Mouse (Mus musculus): Measurements from ENCODE around the gene Plxdc1. TPM values are rescaled to one million over a fixed set of nuclear protein-coding genes. Genes with fewer than 3 reads are reported as not detected.

Plxdc1 gene
- polyA plus RNA-seq, 1 experiment from 2014 or later: 0.44 TPM

GRCm38 (mm10) chr11:98022555-98023371, 36.5 kb upstream of the Plxdc1 start, which contains the start of gene Cacnb1:
TSS of gene Cacnb1 (minus strand) at chr11:98023034.
- 2% methylated on average over 52 of the region's 52 CpGs for WGBS
- Histone ChIP-seq H3K27me3 (replicated peaks) (peaks cover 10% of the 10 kb centered on the region), H3K4me1 (peaks cover 48% of the 10 kb centered on the region), H3K36me3 (no peaks in the 10 kb centered on the region), H3K9ac (peak within 1 kb of the TSS; percentile 92), H3K27ac (replicated peaks) (peak within 1 kb of the TSS; percentile 89), H3K4me3 (peak within 1 kb of the TSS; percentile 78), H3K4me2 (peak within 1 kb of the TSS; percentile 99), H3K9me3 (no peaks in the 10 kb centered on the region)
- no peak for ATAC-seq (ENCODE audit: extremely low read depth, insufficient number of reproducible peaks, low FRiP score, low TSS enrichment)

- no peaks in the 10 kb centered on the region for H3K9me3 ChIP-seq
- peak overlapping the region; percentile 99 for H3K4me2 ChIP-seq
- peak overlapping the region; percentile 89 for H3K27ac ChIP-seq (replicated peaks)
- peaks cover 2% of the 10 kb centered on the region; the same call in 1 of the 2 replicates for H3K36me3 ChIP-seq
- 1% methylated on average over 23 of the region's 23 CpGs for WGBS
- H3K4me1 ChIP-seq: peaks cover 44% of the 10 kb centered on the region
- H3K4me3 ChIP-seq: peak overlapping the region; percentile 78
- H3K27me3 ChIP-seq (replicated peaks): peaks cover 10% of the 10 kb centered on the region
- H3K9ac ChIP-seq: peak overlapping the region; percentile 92
- no peak for ATAC-seq (ENCODE audit: extremely low read depth, insufficient number of reproducible peaks, low FRiP score, low TSS enrichment)
Observed at GRCm38 (mm10) chr11:98022253-98022554, 36.0 kb upstream of the Plxdc1 start.

GRCm38 (mm10) chr11:98021565-98022252, 35.5 kb upstream of the Plxdc1 start:
- peaks cover 10% of the 10 kb centered on the region for H3K27me3 ChIP-seq (replicated peaks)
- peak overlapping the region; percentile 78 for H3K4me3 ChIP-seq
- no peak for ATAC-seq (ENCODE audit: extremely low read depth, insufficient number of reproducible peaks, low FRiP score, low TSS enrichment)
- 5% methylated on average over 34 of the region's 34 CpGs for WGBS
- peaks cover 5% of the 10 kb centered on the region; the same call in 1 of the 2 replicates for H3K36me3 ChIP-seq
- peak overlapping the region; percentile 89 for H3K27ac ChIP-seq (replicated peaks)
- H3K9ac ChIP-seq: peak overlapping the region; percentile 92
- H3K9me3 ChIP-seq: no peaks in the 10 kb centered on the region
- H3K4me1 ChIP-seq: peaks cover 44% of the 10 kb centered on the region
- peak overlapping the region; percentile 99 for H3K4me2 ChIP-seq

GRCm38 (mm10) chr11:98021118-98021517, 34.9 kb upstream of the Plxdc1 start:
- Histone ChIP-seq H3K4me3 (peak overlapping the region; percentile 78), H3K9ac (peak overlapping the region; percentile 92), H3K4me1 (peaks cover 43% of the 10 kb centered on the region), H3K27me3 (replicated peaks) (peaks cover 13% of the 10 kb centered on the region), H3K9me3 (no peaks in the 10 kb centered on the region), H3K4me2 (peak overlapping the region; percentile 99), H3K27ac (replicated peaks) (no peak overlapping the region), H3K36me3 (peaks cover 9% of the 10 kb centered on the region; the same call in 1 of the 2 replicates)
- no peak for ATAC-seq (ENCODE audit: extremely low read depth, insufficient number of reproducible peaks, low FRiP score, low TSS enrichment)
- WGBS: 62% methylated on average over 2 of the region's 2 CpGs

GRCm38 (mm10) chr11:98020710-98021109, 34.5 kb upstream of the Plxdc1 start:
- H3K4me2 ChIP-seq: 0 out of 2 replicates have a peak overlapping the region, but pooled peaks have one; percentile 99
- peaks cover 13% of the 10 kb centered on the region for H3K27me3 ChIP-seq (replicated peaks)
- peak overlapping the region; percentile 92; the same call in 1 of the 2 replicates for H3K9ac ChIP-seq
- 75% methylated on average over 1 of the region's 1 CpGs for WGBS
- H3K9me3 ChIP-seq: no peaks in the 10 kb centered on the region
- H3K4me3 ChIP-seq: no peak overlapping the region
- H3K36me3 ChIP-seq: peaks cover 9% of the 10 kb centered on the region; the same call in 1 of the 2 replicates
- H3K27ac ChIP-seq (replicated peaks): no peak overlapping the region
- peaks cover 39% of the 10 kb centered on the region for H3K4me1 ChIP-seq
- no peak for ATAC-seq (ENCODE audit: extremely low read depth, insufficient number of reproducible peaks, low FRiP score, low TSS enrichment)

- Histone ChIP-seq H3K27me3 (replicated peaks) (peaks cover 13% of the 10 kb centered on the region), H3K4me1 (peaks cover 37% of the 10 kb centered on the region), H3K36me3 (peaks cover 14% of the 10 kb centered on the region), H3K4me3 (no peak overlapping the region), H3K9me3 (no peaks in the 10 kb centered on the region), H3K27ac (replicated peaks) (no peak overlapping the region), H3K9ac (0 out of 2 replicates have a peak overlapping the region, but pooled peaks have one; percentile 28), H3K4me2 (peak overlapping the region; percentile 99; the same call in 1 of the 2 replicates)
- 51% methylated on average over 8 of the region's 8 CpGs for WGBS
- ATAC-seq (ENCODE audit: extremely low read depth, insufficient number of reproducible peaks, low FRiP score, low TSS enrichment): no peak
Observed at GRCm38 (mm10) chr11:98019883-98020610, 33.8 kb upstream of the Plxdc1 start.

- WGBS: 31% methylated on average over 10 of the region's 10 CpGs
- Histone ChIP-seq H3K9me3 (no peaks in the 10 kb centered on the region), H3K36me3 (peaks cover 17% of the 10 kb centered on the region), H3K27ac (replicated peaks) (no peak overlapping the region), H3K4me1 (peaks cover 37% of the 10 kb centered on the region), H3K4me3 (no peak overlapping the region), H3K9ac (no peak overlapping the region), H3K27me3 (replicated peaks) (peaks cover 13% of the 10 kb centered on the region), H3K4me2 (no peak overlapping the region)
- no peak for ATAC-seq (ENCODE audit: extremely low read depth, insufficient number of reproducible peaks, low FRiP score, low TSS enrichment)
Observed at GRCm38 (mm10) chr11:98018858-98019641, 32.8 kb upstream of the Plxdc1 start.

GRCm38 (mm10) chr11:98018222-98018621, 32.0 kb upstream of the Plxdc1 start:
- Histone ChIP-seq H3K4me1 (peaks cover 36% of the 10 kb centered on the region), H3K27ac (replicated peaks) (no peak overlapping the region), H3K4me3 (no peak overlapping the region), H3K4me2 (no peak overlapping the region), H3K36me3 (peaks cover 20% of the 10 kb centered on the region), H3K9ac (no peak overlapping the region), H3K27me3 (replicated peaks) (peaks cover 13% of the 10 kb centered on the region), H3K9me3 (no peaks in the 10 kb centered on the region)
- 54% methylated on average over 6 of the region's 6 CpGs for WGBS
- ATAC-seq (ENCODE audit: extremely low read depth, insufficient number of reproducible peaks, low FRiP score, low TSS enrichment): no peak

GRCm38 (mm10) chr11:98016824-98017223, 30.6 kb upstream of the Plxdc1 start:
- Histone ChIP-seq H3K27ac (replicated peaks) (no peak overlapping the region), H3K4me3 (no peak overlapping the region), H3K9me3 (no peaks in the 10 kb centered on the region), H3K4me2 (no peak overlapping the region), H3K27me3 (replicated peaks) (peaks cover 26% of the 10 kb centered on the region), H3K4me1 (peaks cover 29% of the 10 kb centered on the region), H3K36me3 (peaks cover 20% of the 10 kb centered on the region), H3K9ac (no peak overlapping the region)
- WGBS: 65% methylated on average over 4 of the region's 4 CpGs
- ATAC-seq (ENCODE audit: extremely low read depth, insufficient number of reproducible peaks, low FRiP score, low TSS enrichment): no peak

GRCm38 (mm10) chr11:98016177-98016576, 29.9 kb upstream of the Plxdc1 start:
- no peak for ATAC-seq (ENCODE audit: extremely low read depth, insufficient number of reproducible peaks, low FRiP score, low TSS enrichment)
- H3K4me1 ChIP-seq: peaks cover 22% of the 10 kb centered on the region
- H3K4me3 ChIP-seq: no peak overlapping the region
- H3K9ac ChIP-seq: no peak overlapping the region
- peaks cover 21% of the 10 kb centered on the region for H3K36me3 ChIP-seq
- H3K4me2 ChIP-seq: no peak overlapping the region
- H3K27ac ChIP-seq (replicated peaks): no peak overlapping the region
- peaks cover 33% of the 10 kb centered on the region for H3K27me3 ChIP-seq (replicated peaks)
- 88% methylated on average over 5 of the region's 5 CpGs for WGBS
- H3K9me3 ChIP-seq: no peaks in the 10 kb centered on the region

Data from heart, embryonic 13.5 days (tissue).